Mouse (Mus musculus): Measurements from ENCODE around the gene Creb3l2. TPM values are rescaled to one million over a fixed set of nuclear protein-coding genes. Genes with fewer than 3 reads are reported as not detected.

Gene Creb3l2
- polyA plus RNA-seq, 1 experiment from 2014 or later: 16.3 TPM

- DNase-seq (ENCODE audit: low spot score) (no peak), ATAC-seq (replicated peaks; ENCODE audit: insufficient number of reproducible peaks, low FRiP score, low TSS enrichment, low read depth) (no peak)
Observed at GRCm38 (mm10) chr6:37286134-37286533, 155.8 kb downstream of the Creb3l2 start.

GRCm38 (mm10) chr6:37284879-37285278 lies 157.1 kb downstream of the Creb3l2 start:
- no peak overlapping the region for H3K4me3 ChIP-seq (ENCODE audit: low read depth, low read length)
- no peak overlapping the region for H3K9ac ChIP-seq (replicated peaks; ENCODE audit: low read length)
- no peak overlapping the region for H3K27ac ChIP-seq (replicated peaks; ENCODE audit: low read depth, low read length)
- ATAC-seq (replicated peaks; ENCODE audit: insufficient number of reproducible peaks, low FRiP score, low TSS enrichment, low read depth): no peak
- DNase-seq (ENCODE audit: low spot score): no peak
- H3K4me2 ChIP-seq (ENCODE audit: low read depth, low read length): no peak overlapping the region
- H3K9me3 ChIP-seq (replicated peaks; ENCODE audit: control insufficient read depth, low read length): no peaks in the 10 kb centered on the region
- 92% methylated on average over 9 of the region's 9 CpGs for WGBS
- H3K36me3 ChIP-seq (replicated peaks; ENCODE audit: control insufficient read depth, insufficient read depth, low read depth, low read length): no peaks in the 10 kb centered on the region
- H3K4me1 ChIP-seq (ENCODE audit: control insufficient read depth, insufficient read depth, low read length): no peaks in the 10 kb centered on the region
- H3K27me3 ChIP-seq (ENCODE audit: control insufficient read depth, insufficient read depth, low read length): no peaks in the 10 kb centered on the region

More at GRCm38 (mm10) chr6:37286134-37286533, 155.8 kb downstream of the Creb3l2 start:
- Histone ChIP-seq H3K27ac (replicated peaks; ENCODE audit: low read depth, low read length) (no peak overlapping the region), H3K36me3 (replicated peaks; ENCODE audit: control insufficient read depth, insufficient read depth, low read depth, low read length) (no peaks in the 10 kb centered on the region), H3K4me2 (ENCODE audit: low read depth, low read length) (no peak overlapping the region), H3K9me3 (replicated peaks; ENCODE audit: control insufficient read depth, low read length) (no peaks in the 10 kb centered on the region), H3K4me1 (ENCODE audit: control insufficient read depth, insufficient read depth, low read length) (no peaks in the 10 kb centered on the region), H3K4me3 (ENCODE audit: low read depth, low read length) (no peak overlapping the region), H3K27me3 (ENCODE audit: control insufficient read depth, insufficient read depth, low read length) (no peaks in the 10 kb centered on the region), H3K9ac (replicated peaks; ENCODE audit: low read length) (no peak overlapping the region)
- 90% methylated on average over 4 of the region's 4 CpGs for WGBS

- no peaks in the 10 kb centered on the region for H3K4me1 ChIP-seq (ENCODE audit: control insufficient read depth, insufficient read depth, low read length)
- no peaks in the 10 kb centered on the region for H3K36me3 ChIP-seq (replicated peaks; ENCODE audit: control insufficient read depth, insufficient read depth, low read depth, low read length)
- H3K27me3 ChIP-seq (ENCODE audit: control insufficient read depth, insufficient read depth, low read length): no peaks in the 10 kb centered on the region
- no peak overlapping the region for H3K4me3 ChIP-seq (ENCODE audit: low read depth, low read length)
- ATAC-seq (replicated peaks; ENCODE audit: insufficient number of reproducible peaks, low FRiP score, low TSS enrichment, low read depth): no peak
- no peak overlapping the region for H3K4me2 ChIP-seq (ENCODE audit: low read depth, low read length)
- H3K9me3 ChIP-seq (replicated peaks; ENCODE audit: control insufficient read depth, low read length): no peaks in the 10 kb centered on the region
- H3K27ac ChIP-seq (replicated peaks; ENCODE audit: low read depth, low read length): no peak overlapping the region
- no peak for DNase-seq (ENCODE audit: low spot score)
- H3K9ac ChIP-seq (replicated peaks; ENCODE audit: low read length): no peak overlapping the region
- WGBS: 42% methylated on average over 2 of the region's 2 CpGs
Observed at GRCm38 (mm10) chr6:37283336-37283735, 158.6 kb downstream of the Creb3l2 start.

- Histone ChIP-seq H3K27me3 (ENCODE audit: control insufficient read depth, insufficient read depth, low read length) (no peaks in the 10 kb centered on the region), H3K27ac (replicated peaks; ENCODE audit: low read depth, low read length) (no peak overlapping the region), H3K4me1 (ENCODE audit: control insufficient read depth, insufficient read depth, low read length) (no peaks in the 10 kb centered on the region), H3K36me3 (replicated peaks; ENCODE audit: control insufficient read depth, insufficient read depth, low read depth, low read length) (no peaks in the 10 kb centered on the region), H3K4me2 (ENCODE audit: low read depth, low read length) (no peak overlapping the region), H3K9me3 (replicated peaks; ENCODE audit: control insufficient read depth, low read length) (no peaks in the 10 kb centered on the region), H3K4me3 (ENCODE audit: low read depth, low read length) (no peak overlapping the region), H3K9ac (replicated peaks; ENCODE audit: low read length) (no peak overlapping the region)
- WGBS: 77% methylated on average over 1 of the region's 1 CpGs
- ATAC-seq (replicated peaks; ENCODE audit: insufficient number of reproducible peaks, low FRiP score, low TSS enrichment, low read depth) (no peak), DNase-seq (ENCODE audit: low spot score) (no peak)
Observed at GRCm38 (mm10) chr6:37282659-37283058, 159.3 kb downstream of the Creb3l2 start.

Other genes with a start within 250 kb of the Creb3l2 start
- 0.99 and 1.0 TPM in 2 replicates for gene Dgki, start 142.0 kb downstream of the Creb3l2 start, polyA plus RNA-seq (2014; fragmentation: Nextera tagmentation; extraction: Ambion mirVana)
- gene Akr1d1, start 88.0 kb upstream of the Creb3l2 start, polyA plus RNA-seq (2014; fragmentation: Nextera tagmentation; extraction: Ambion mirVana): not detected in 2 replicates

All from embryonic facial prominence, embryonic 11.5 days (tissue).